Mouse (Mus musculus): Measurements from ENCODE around the gene Rad9b.
"Not testable (repeated sequence)": the region's sequence is repeated elsewhere in the genome, so short reads cannot be mapped to it uniquely, and the experiment has no call there.

Gene Rad9b

GRCm38 (mm10) chr5:122371591-122372191 lies 17.7 kb upstream of the Rad9b start, which contains the start of gene Gpn3:
Gene Gpn3 (plus strand): TSS chr5:122371876.
- DNase-seq (ENCODE audit: low spot score in 2 of 2), result no peak

- no peak for DNase-seq (ENCODE audit: low spot score in 2 of 2)
Observed at GRCm38 (mm10) chr5:122354492-122355067, 547 bp upstream of the Rad9b start.

GRCm38 (mm10) chr5:122345777-122346176 lies 8.3 kb downstream of the Rad9b start:
- DNase-seq (ENCODE audit: low spot score in 2 of 2), result no peak

GRCm38 (mm10) chr5:122344260-122344659 lies 9.8 kb downstream of the Rad9b start:
- DNase-seq (ENCODE audit: low spot score in 2 of 2), result peak; percentile 61 to 78

GRCm38 (mm10) chr5:122343768-122344167 lies 10.3 kb downstream of the Rad9b start:
- DNase-seq (ENCODE audit: low spot score in 2 of 2), result no peak

- DNase-seq (ENCODE audit: low spot score in 2 of 2), result no peak
Observed at GRCm38 (mm10) chr5:122342874-122343273, 11.2 kb downstream of the Rad9b start.

DNA sequence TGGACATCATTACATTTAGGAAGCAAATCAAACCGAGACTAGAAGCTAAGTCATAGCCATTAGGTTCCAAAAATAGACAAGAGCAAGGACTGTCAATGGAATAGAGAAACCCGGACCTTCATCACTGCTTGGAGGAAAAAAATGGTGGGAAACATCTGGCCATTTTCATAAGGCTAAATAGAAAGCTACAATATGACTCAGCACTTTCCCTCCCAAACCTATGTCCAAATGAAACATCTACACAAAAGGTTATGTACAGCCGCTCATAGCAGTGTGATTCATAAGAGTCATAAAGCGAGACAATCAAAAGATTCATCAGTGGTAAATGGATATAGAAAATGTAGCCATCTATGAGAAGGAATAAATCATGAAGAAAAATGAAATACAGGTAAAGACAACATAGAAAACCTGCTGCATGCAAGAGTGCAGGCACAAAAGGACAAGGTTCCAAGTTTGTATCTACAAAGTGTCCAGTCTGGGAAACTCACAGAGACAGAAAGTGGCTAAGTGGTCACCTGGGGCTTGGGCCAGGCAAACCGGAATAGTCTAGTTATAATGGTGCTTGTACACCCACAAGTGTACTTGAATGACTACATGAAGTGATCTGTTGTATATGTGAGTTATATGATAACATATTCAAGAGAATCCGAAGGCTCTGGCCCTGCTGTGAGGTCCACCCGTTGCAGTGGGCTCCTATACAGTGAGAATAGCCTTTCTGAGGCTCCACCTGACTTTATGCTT lies 17.3 kb downstream of the Rad9b start:
- no peak for DNase-seq (ENCODE audit: low spot score in 2 of 2)

DNA sequence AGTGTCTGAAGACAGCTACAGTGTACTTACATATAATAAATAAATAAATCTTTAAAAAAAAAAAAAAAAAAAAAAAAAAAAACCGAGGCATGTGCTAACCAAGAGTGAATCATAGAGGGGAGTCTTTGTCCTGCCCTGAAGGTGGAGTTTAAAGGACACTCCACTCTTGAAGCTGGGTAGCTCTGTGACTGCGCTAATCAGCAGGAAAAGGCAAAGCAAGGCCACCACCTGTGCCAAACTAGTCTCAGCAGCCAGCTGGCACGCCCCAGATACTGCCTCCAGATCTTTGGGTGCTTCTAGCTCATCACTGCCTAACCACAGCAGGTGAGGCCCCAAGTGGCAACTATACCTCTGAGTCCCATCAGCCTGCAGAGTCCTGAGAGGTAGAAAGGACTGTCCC lies 19.4 kb downstream of the Rad9b start:
- no peak for DNase-seq (ENCODE audit: low spot score in 2 of 2)

- DNase-seq (ENCODE audit: low spot score in 2 of 2), result no peak
Observed at GRCm38 (mm10) chr5:122330269-122330668, 23.8 kb downstream of the Rad9b start.

DNA sequence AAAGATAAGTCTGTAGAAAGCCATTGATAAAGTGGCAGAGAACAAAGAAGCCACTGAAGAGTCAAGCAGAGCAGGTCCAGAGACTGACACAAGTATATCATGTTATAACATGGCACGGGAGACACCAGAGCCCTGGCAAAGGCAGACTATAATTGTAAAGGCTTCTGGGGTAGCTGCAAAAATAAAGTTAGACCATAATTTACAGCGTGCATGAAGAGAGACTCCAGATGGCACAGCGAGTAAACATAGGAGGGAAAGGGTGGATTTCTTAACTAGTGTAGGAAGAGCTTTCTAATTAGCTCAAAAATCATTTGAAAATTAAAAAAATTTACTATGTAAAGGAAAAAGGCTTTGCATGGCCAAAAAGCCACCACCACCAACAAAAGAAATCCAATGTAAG lies 26.8 kb downstream of the Rad9b start:
- DNase-seq (ENCODE audit: low spot score in 2 of 2), result no peak

DNA sequence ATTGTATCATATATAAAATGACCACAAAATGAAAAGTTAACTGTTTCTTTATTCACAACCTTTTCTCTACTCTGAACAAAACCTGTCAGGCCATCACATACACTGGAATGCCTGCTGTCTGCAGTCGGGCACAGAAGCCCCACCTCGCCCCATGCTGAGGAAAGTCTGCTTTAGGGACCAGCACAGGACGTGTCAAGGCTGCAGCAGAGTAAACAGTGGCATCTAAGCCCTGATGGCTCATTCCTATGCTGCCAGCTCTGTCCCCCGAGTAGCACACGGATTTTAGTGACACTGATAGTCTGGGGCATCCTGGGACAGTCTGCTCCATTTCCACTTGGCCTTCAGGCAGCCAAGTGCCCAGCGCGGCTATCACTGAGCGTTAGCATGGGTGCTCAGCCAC lies 28.6 kb downstream of the Rad9b start:
- no peak for DNase-seq (ENCODE audit: low spot score in 2 of 2)

GRCm38 (mm10) chr5:122324608-122325431 lies 29.2 kb downstream of the Rad9b start:
- no peak for DNase-seq (ENCODE audit: low spot score in 2 of 2)

DNA sequence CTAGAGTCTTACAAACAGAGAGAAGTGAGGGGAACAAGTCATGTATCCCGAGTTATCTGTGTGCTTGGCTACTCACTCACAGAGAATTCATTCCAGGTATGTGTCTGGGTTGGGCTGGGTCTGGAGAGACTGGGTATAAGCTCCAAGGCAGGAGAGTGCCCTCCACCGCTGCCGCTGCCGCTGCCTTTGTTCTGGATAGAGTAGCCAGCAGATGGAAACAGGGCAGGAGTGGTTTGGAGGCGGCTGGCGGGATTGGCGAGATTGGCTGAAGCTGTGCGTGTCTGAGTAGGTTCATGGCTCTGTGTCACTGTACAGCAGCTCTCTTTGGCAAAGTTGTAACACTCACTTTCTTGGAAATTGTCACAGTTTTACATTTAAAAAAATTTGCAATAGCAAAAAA lies 30.5 kb downstream of the Rad9b start:
- DNase-seq (ENCODE audit: low spot score in 2 of 2), result no peak

DNA sequence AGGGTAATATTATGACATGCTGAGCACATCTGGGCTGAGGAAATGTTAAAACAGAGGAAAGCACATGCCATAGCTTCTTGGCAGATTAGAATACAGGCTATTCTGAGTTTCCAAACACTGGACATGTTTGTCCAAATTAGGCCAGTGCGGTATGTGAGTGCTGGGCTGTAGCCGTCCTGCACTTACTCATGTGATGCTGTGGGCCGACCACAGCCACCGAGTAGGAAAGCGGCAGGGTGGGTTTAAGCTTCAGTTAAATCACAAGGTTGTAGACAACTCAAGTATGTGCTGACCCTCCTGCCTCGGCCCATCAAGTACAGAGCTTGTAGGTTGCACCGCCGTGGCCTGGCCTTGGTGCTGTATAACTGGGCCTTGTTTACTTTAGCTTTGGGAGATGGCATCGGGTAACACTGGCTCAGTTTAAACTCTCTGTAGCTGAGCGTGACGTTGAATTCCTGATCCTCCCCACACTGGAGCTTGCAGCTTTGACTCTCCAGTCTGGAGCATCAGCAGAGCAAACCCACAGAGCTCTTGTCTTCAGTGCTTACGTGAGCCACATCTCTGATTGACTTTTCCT lies 33.7 kb downstream of the Rad9b start:
- DNase-seq (ENCODE audit: low spot score in 2 of 2), result no peak

DNA sequence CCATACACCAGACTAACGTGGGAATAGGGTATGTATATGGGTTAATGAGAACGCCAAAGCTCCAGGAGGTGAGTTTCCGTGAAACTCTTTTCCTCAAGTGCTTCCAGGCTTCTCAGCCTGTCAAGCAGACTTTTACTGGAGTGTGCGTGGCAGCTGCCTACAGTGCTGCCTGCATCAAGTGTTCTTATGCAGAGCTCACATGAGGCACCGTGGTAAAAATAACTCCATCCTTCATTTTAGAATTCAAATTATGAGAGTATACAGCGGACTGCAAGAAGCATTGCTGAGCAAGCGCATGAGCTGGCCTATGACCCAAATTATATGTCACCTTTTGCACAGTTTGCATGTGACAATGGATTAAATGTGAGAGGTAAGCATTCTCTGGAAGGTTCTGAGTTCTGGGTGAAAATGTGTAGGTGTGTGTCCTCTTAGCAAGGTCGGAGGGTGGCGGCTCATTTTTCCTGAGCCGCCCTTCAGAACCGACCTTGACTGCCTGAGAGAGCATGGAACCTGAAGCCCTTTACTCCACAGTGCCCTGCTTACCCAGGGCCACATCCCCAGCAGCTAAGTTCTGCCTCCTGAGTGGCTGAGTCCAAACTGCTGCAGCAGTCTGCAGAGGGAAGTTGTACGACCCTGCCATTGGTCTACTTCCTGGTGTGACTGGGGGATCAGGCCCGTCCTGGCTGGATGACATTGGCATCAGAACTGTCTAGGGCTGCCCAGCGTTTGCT lies 34.4 kb downstream of the Rad9b start:
- DNase-seq (ENCODE audit: low spot score in 2 of 2), result no peak

GRCm38 (mm10) chr5:122318976-122319375 lies 35.1 kb downstream of the Rad9b start:
- DNase-seq (ENCODE audit: low spot score in 2 of 2), result not testable (repeated sequence)

GRCm38 (mm10) chr5:122318100-122318499 lies 35.9 kb downstream of the Rad9b start:
- DNase-seq (ENCODE audit: low spot score in 2 of 2), result peak in 1 of 2 experiments; percentile 57

GRCm38 (mm10) chr5:122317329-122318045 lies 36.5 kb downstream of the Rad9b start:
- no peak for DNase-seq (ENCODE audit: low spot score in 2 of 2)

GRCm38 (mm10) chr5:122314966-122315667 lies 38.9 kb downstream of the Rad9b start:
- DNase-seq (ENCODE audit: low spot score in 2 of 2), result peak; percentile 27 to 52
